Mouse (Mus musculus) C2C12 (cell line): Measurements from ENCODE around the gene Cgnl1.

ENCODE experiments used
- CTCF ChIP-seq: IDR thresholded peaks from one replicate; pipeline ENCODE4 v1.5.1; 2011; ENCODE audit not compliant: control insufficient read depth, insufficient read depth, insufficient read length
- USF1 ChIP-seq: IDR thresholded peaks from one replicate; pipeline ENCODE4 v1.6.1; 2011; ENCODE audit warnings: low read depth, mild to moderate bottlenecking, control low read depth, moderate library complexity

GRCm38 (mm10) chr9:71694223-71694622, 77.2 kb downstream of the Cgnl1 start:
- TF ChIP-seq USF1 (no peak), CTCF (no peak)
